Mouse (Mus musculus): Measurements from ENCODE around the gene Ykt6. TPM values are rescaled to one million over a fixed set of nuclear protein-coding genes. Genes with fewer than 3 reads are reported as not detected.
"Not testable (repeated sequence)": the region's sequence is repeated elsewhere in the genome, so short reads cannot be mapped to it uniquely, and the experiment has no call there.

Ykt6 gene
- polyA plus RNA-seq, 1 experiment from 2014 or later = 39.1 TPM

DNA sequence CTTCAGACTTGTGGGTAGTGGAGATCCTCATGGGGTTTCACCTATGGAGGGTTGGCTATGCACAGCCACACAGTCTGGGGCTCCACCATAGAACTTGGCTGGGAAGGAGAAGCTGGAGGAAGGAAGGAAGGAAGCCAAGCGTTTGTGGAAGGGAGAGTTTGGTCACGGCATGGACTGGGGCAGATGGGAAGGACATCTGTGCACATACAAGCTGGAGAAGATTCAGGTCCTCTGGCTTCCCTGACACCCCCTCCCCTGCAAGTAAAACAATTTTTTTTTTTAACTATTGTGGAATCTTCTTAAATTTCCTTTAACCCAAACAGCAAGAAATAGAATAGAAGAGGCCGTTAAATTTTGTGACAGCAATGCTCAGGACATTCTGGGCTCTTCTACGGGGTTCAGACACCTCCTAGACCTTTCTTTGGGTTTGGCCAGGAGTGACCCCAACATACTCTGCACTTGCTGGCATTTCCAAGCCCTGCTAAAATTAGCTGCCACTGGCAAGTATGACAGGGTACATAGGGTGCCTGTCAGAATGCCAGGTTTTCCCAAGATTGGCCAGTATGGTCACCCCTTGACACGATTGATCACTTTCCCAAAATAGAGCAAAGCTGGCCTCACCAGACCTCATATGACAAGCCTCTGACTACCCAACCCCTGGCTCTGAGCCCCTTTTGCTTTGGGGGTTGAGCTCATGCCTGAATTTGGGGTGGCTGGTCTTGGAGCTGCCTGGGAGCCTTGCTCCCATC, 39.9 kb upstream of the Ykt6 start:
- no peaks in the 10 kb centered on the region for H3K36me3 ChIP-seq (ENCODE audit: control insufficient read depth, insufficient read depth, low read length)
- no peaks in the 10 kb centered on the region for H3K27me3 ChIP-seq (ENCODE audit: control insufficient read depth, insufficient read depth, low read length)
- WGBS = 87% methylated on average over 5 of the region's 5 CpGs
- no peaks in the 10 kb centered on the region for H3K9me3 ChIP-seq (ENCODE audit: control insufficient read depth, low read length)
- no peak for ATAC-seq (ENCODE audit: low read depth)
- H3K9ac ChIP-seq (replicated peaks; ENCODE audit: low read depth, low read length) = no peak overlapping the region
- no peaks in the 10 kb centered on the region for H3K4me1 ChIP-seq (ENCODE audit: control insufficient read depth, insufficient read depth, low read length)
- H3K27ac ChIP-seq (ENCODE audit: low read depth, low read length) = no peak overlapping the region
- H3K4me2 ChIP-seq (ENCODE audit: low read depth, low read length) = no peak overlapping the region
- H3K4me3 ChIP-seq (ENCODE audit: low read depth, low read length) = no peak overlapping the region

- ATAC-seq (ENCODE audit: low read depth) = no peak
- WGBS = 77% methylated on average over 8 of the region's 8 CpGs
- no peaks in the 10 kb centered on the region for H3K9me3 ChIP-seq (ENCODE audit: control insufficient read depth, low read length)
- H3K4me3 ChIP-seq (ENCODE audit: low read depth, low read length) = no peak overlapping the region
- H3K9ac ChIP-seq (replicated peaks; ENCODE audit: low read depth, low read length) = no peak overlapping the region
- no peaks in the 10 kb centered on the region for H3K36me3 ChIP-seq (ENCODE audit: control insufficient read depth, insufficient read depth, low read length)
- H3K27me3 ChIP-seq (ENCODE audit: control insufficient read depth, insufficient read depth, low read length) = no peaks in the 10 kb centered on the region
- no peak overlapping the region for H3K4me2 ChIP-seq (ENCODE audit: low read depth, low read length)
- no peaks in the 10 kb centered on the region for H3K4me1 ChIP-seq (ENCODE audit: control insufficient read depth, insufficient read depth, low read length)
- H3K27ac ChIP-seq (ENCODE audit: low read depth, low read length) = no peak overlapping the region
These were observed 39.3 kb upstream of the Ykt6 start for GRCm38 (mm10) chr11:5916178-5916548.

DNA sequence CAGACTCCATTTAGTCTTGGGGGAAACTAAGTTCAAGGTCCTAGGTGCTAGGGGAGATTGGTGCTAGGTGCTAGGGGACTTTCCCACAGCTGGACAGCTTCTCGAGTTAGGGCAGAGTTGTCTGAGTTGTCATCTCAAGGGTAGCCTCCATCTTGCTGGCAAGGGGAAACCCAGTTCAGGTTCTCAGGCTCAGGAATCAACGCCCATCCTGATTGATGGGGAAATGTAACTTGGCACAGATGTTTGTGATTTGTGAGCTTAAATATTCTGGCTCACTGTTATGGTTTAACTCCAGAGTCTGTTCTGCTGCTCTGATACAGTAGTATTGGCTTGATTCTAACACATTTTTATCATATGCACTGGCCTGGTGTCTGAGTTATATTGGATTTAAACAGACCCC, 37.4 kb upstream of the Ykt6 start:
- H3K4me2 ChIP-seq (ENCODE audit: low read depth, low read length) = no peak overlapping the region
- no peaks in the 10 kb centered on the region for H3K36me3 ChIP-seq (ENCODE audit: control insufficient read depth, insufficient read depth, low read length)
- no peak overlapping the region for H3K9ac ChIP-seq (replicated peaks; ENCODE audit: low read depth, low read length)
- WGBS = 84% methylated on average over 2 of the region's 2 CpGs
- no peak overlapping the region for H3K27ac ChIP-seq (ENCODE audit: low read depth, low read length)
- no peaks in the 10 kb centered on the region for H3K4me1 ChIP-seq (ENCODE audit: control insufficient read depth, insufficient read depth, low read length)
- no peak for ATAC-seq (ENCODE audit: low read depth)
- no peaks in the 10 kb centered on the region for H3K9me3 ChIP-seq (ENCODE audit: control insufficient read depth, low read length)
- no peak overlapping the region for H3K4me3 ChIP-seq (ENCODE audit: low read depth, low read length)
- no peaks in the 10 kb centered on the region for H3K27me3 ChIP-seq (ENCODE audit: control insufficient read depth, insufficient read depth, low read length)

DNA sequence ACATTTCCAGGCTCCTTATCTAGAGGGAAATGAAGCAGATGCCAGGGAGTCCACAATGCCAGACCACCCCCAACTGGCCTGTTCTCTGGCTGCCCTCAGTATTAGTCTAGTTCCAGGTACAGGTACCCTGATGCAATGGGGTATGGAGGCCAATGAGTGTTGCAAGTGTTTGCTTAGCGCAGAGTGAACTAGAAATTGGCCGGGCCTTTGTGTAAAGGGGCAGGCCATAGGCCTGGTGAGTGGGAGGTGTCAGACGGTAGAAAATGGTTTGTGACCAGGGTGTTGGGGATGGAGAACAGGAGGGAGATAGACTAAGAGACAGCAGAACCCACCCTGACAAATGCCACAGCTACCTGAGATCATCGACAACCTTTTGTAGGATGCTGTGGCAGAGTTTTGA, 35.9 kb upstream of the Ykt6 start:
- no peaks in the 10 kb centered on the region for H3K27me3 ChIP-seq (ENCODE audit: control insufficient read depth, insufficient read depth, low read length)
- H3K4me1 ChIP-seq (ENCODE audit: control insufficient read depth, insufficient read depth, low read length) = no peaks in the 10 kb centered on the region
- H3K36me3 ChIP-seq (ENCODE audit: control insufficient read depth, insufficient read depth, low read length) = no peaks in the 10 kb centered on the region
- no peak overlapping the region for H3K27ac ChIP-seq (ENCODE audit: low read depth, low read length)
- ATAC-seq (ENCODE audit: low read depth) = no peak
- H3K4me3 ChIP-seq (ENCODE audit: low read depth, low read length) = no peak overlapping the region
- 94% methylated on average over 4 of the region's 4 CpGs for WGBS
- H3K9me3 ChIP-seq (ENCODE audit: control insufficient read depth, low read length) = no peaks in the 10 kb centered on the region
- no peak overlapping the region for H3K9ac ChIP-seq (replicated peaks; ENCODE audit: low read depth, low read length)
- H3K4me2 ChIP-seq (ENCODE audit: low read depth, low read length) = no peak overlapping the region

GRCm38 (mm10) chr11:5920323-5920960, 35.1 kb upstream of the Ykt6 start:
- no peak for ATAC-seq (ENCODE audit: low read depth)
- Histone ChIP-seq H3K27ac (ENCODE audit: low read depth, low read length) (no peak overlapping the region), H3K4me3 (ENCODE audit: low read depth, low read length) (no peak overlapping the region), H3K9me3 (ENCODE audit: control insufficient read depth, low read length) (no peaks in the 10 kb centered on the region), H3K4me1 (ENCODE audit: control insufficient read depth, insufficient read depth, low read length) (no peaks in the 10 kb centered on the region), H3K36me3 (ENCODE audit: control insufficient read depth, insufficient read depth, low read length) (no peaks in the 10 kb centered on the region), H3K4me2 (ENCODE audit: low read depth, low read length) (no peak overlapping the region), H3K9ac (replicated peaks; ENCODE audit: low read depth, low read length) (no peak overlapping the region), H3K27me3 (ENCODE audit: control insufficient read depth, insufficient read depth, low read length) (no peaks in the 10 kb centered on the region)
- 48% methylated on average over 12 of the region's 17 CpGs for WGBS

DNA sequence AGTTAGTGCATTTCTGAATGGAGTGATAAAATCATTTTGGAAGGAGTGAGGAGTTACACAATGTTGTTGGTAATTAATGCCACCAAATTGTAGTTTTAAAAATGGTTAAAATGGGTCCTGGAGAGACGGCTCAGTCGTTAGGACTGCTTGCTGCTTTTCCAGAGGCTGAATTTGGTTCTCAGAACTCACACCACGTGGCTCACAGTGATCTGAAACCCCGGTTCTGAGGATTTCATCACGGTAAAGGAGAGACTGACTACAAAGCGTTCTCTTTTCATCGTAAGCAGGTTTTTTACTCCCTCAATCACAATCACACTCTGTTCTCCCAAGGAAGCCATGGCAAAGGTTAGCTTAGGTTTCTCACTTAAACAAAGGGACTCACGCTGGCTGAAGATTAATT, 30.8 kb upstream of the Ykt6 start:
- no peak overlapping the region for H3K4me2 ChIP-seq (ENCODE audit: low read depth, low read length)
- H3K9ac ChIP-seq (replicated peaks; ENCODE audit: low read depth, low read length) = no peak overlapping the region
- no peaks in the 10 kb centered on the region for H3K36me3 ChIP-seq (ENCODE audit: control insufficient read depth, insufficient read depth, low read length)
- ATAC-seq (ENCODE audit: low read depth) = no peak
- 61% methylated on average over 8 of the region's 8 CpGs for WGBS
- H3K27me3 ChIP-seq (ENCODE audit: control insufficient read depth, insufficient read depth, low read length) = no peaks in the 10 kb centered on the region
- no peak overlapping the region for H3K4me3 ChIP-seq (ENCODE audit: low read depth, low read length)
- H3K9me3 ChIP-seq (ENCODE audit: control insufficient read depth, low read length) = no peaks in the 10 kb centered on the region
- no peaks in the 10 kb centered on the region for H3K4me1 ChIP-seq (ENCODE audit: control insufficient read depth, insufficient read depth, low read length)
- no peak overlapping the region for H3K27ac ChIP-seq (ENCODE audit: low read depth, low read length)

- Histone ChIP-seq H3K36me3 (ENCODE audit: control insufficient read depth, insufficient read depth, low read length) (no peaks in the 10 kb centered on the region), H3K9ac (replicated peaks; ENCODE audit: low read depth, low read length) (no peak overlapping the region), H3K27me3 (ENCODE audit: control insufficient read depth, insufficient read depth, low read length) (no peaks in the 10 kb centered on the region), H3K9me3 (ENCODE audit: control insufficient read depth, low read length) (no peaks in the 10 kb centered on the region), H3K4me2 (ENCODE audit: low read depth, low read length) (no peak overlapping the region), H3K4me1 (ENCODE audit: control insufficient read depth, insufficient read depth, low read length) (no peaks in the 10 kb centered on the region), H3K4me3 (ENCODE audit: low read depth, low read length) (no peak overlapping the region), H3K27ac (ENCODE audit: low read depth, low read length) (no peak overlapping the region)
- 95% methylated on average over 3 of the region's 3 CpGs for WGBS
- ATAC-seq (ENCODE audit: low read depth) = no peak
These were observed 28.7 kb upstream of the Ykt6 start for GRCm38 (mm10) chr11:5926696-5927220.

DNA sequence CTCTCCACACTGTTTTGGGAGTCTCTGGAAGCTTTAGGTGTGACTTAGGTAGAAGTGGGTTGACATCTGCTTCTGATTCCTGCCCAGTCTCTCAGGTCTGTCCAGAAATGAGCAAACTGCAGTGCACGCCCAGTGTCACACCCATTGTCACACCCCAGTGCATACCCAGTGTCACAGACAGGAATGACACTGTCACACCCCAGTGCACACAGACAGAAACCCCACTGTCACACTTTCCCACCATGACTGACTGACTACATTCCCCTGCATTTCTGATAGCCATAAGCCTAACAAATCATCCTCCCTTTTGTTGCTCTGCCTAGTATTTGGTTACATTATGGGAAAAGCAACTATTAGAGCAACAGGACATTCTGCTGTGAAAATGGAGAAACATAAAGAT, 24.9 kb upstream of the Ykt6 start:
- WGBS = 59% methylated on average over 1 of the region's 1 CpGs
- H3K9me3 ChIP-seq (ENCODE audit: control insufficient read depth, low read length) = no peaks in the 10 kb centered on the region
- no peaks in the 10 kb centered on the region for H3K27me3 ChIP-seq (ENCODE audit: control insufficient read depth, insufficient read depth, low read length)
- no peak overlapping the region for H3K27ac ChIP-seq (ENCODE audit: low read depth, low read length)
- H3K4me2 ChIP-seq (ENCODE audit: low read depth, low read length) = no peak overlapping the region
- H3K4me3 ChIP-seq (ENCODE audit: low read depth, low read length) = no peak overlapping the region
- no peaks in the 10 kb centered on the region for H3K36me3 ChIP-seq (ENCODE audit: control insufficient read depth, insufficient read depth, low read length)
- H3K4me1 ChIP-seq (ENCODE audit: control insufficient read depth, insufficient read depth, low read length) = no peaks in the 10 kb centered on the region
- ATAC-seq (ENCODE audit: low read depth) = no peak
- no peak overlapping the region for H3K9ac ChIP-seq (replicated peaks; ENCODE audit: low read depth, low read length)

GRCm38 (mm10) chr11:5931947-5932346, 23.5 kb upstream of the Ykt6 start:
- not testable (repeated sequence) for H3K4me1 ChIP-seq (ENCODE audit: control insufficient read depth, insufficient read depth, low read length); H3K27ac ChIP-seq (ENCODE audit: low read depth, low read length); H3K36me3 ChIP-seq (ENCODE audit: control insufficient read depth, insufficient read depth, low read length); H3K4me3 ChIP-seq (ENCODE audit: low read depth, low read length); H3K9ac ChIP-seq (replicated peaks; ENCODE audit: low read depth, low read length); H3K4me2 ChIP-seq (ENCODE audit: low read depth, low read length); ATAC-seq (ENCODE audit: low read depth); H3K9me3 ChIP-seq (ENCODE audit: control insufficient read depth, low read length); H3K27me3 ChIP-seq (ENCODE audit: control insufficient read depth, insufficient read depth, low read length)
- 89% methylated on average over 6 of the region's 6 CpGs for WGBS
